Mouse (Mus musculus) MN1 (cell line): ENCODE results near the gene Sec22a.

Experiments
- DNase-seq: peaks from one replicate; pipeline ENCODE4 v3.0.0-alpha.2; 2016; ENCODE audit warnings: low spot score

Gene Sec22a

GRCm38 (mm10) chr16:35310551-35311110, 53.1 kb downstream of the Sec22a start:
- DNase-seq, result no peak

- no peak for DNase-seq
These were observed 54.1 kb downstream of the Sec22a start for GRCm38 (mm10) chr16:35309634-35310033.

- no peak for DNase-seq
These were observed 55.1 kb downstream of the Sec22a start for GRCm38 (mm10) chr16:35308486-35309143.

GRCm38 (mm10) chr16:35308016-35308415, 55.7 kb downstream of the Sec22a start:
- no peak for DNase-seq

GRCm38 (mm10) chr16:35307331-35307730, 56.4 kb downstream of the Sec22a start:
- no peak for DNase-seq

GRCm38 (mm10) chr16:35306631-35307030, 57.1 kb downstream of the Sec22a start:
- DNase-seq, result no peak

- DNase-seq, result no peak
These were observed 58.5 kb downstream of the Sec22a start for GRCm38 (mm10) chr16:35305226-35305625.

- no peak for DNase-seq
These were observed 59.3 kb downstream of the Sec22a start for GRCm38 (mm10) chr16:35304416-35304815.

- DNase-seq, result no peak
These were observed 60.0 kb downstream of the Sec22a start for GRCm38 (mm10) chr16:35303721-35304120.

- no peak for DNase-seq
These were observed 61.1 kb downstream of the Sec22a start for GRCm38 (mm10) chr16:35302441-35303280.

GRCm38 (mm10) chr16:35300156-35300555, 63.6 kb downstream of the Sec22a start:
- no peak for DNase-seq

GRCm38 (mm10) chr16:35297786-35298185, 65.9 kb downstream of the Sec22a start:
- DNase-seq, result peak; percentile 46

GRCm38 (mm10) chr16:35287244-35287643, 76.5 kb downstream of the Sec22a start:
- no peak for DNase-seq

- DNase-seq, result no peak
These were observed 77.9 kb downstream of the Sec22a start for GRCm38 (mm10) chr16:35285821-35286220.

- DNase-seq, result no peak
These were observed 81.3 kb downstream of the Sec22a start for GRCm38 (mm10) chr16:35282456-35282855.

- no peak for DNase-seq
These were observed 85.6 kb downstream of the Sec22a start for GRCm38 (mm10) chr16:35278166-35278565.

GRCm38 (mm10) chr16:35272417-35272816, 91.3 kb downstream of the Sec22a start:
- no peak for DNase-seq

- no peak for DNase-seq
These were observed 92.1 kb downstream of the Sec22a start for GRCm38 (mm10) chr16:35271572-35271971.

GRCm38 (mm10) chr16:35270945-35271344, 92.8 kb downstream of the Sec22a start:
- DNase-seq, result no peak

- DNase-seq, result peak; percentile 63
These were observed 93.3 kb downstream of the Sec22a start for GRCm38 (mm10) chr16:35270353-35270934.
